Mouse (Mus musculus) MEL (cell line): ENCODE results near the gene Stam. TPM values are rescaled to one million over a fixed set of nuclear protein-coding genes. Genes with fewer than 3 reads are reported as not detected.

Source experiments
- DNase-seq: peaks from one replicate; pipeline ENCODE4 v3.0.0; 2011; ENCODE audit warnings: low read depth, low spot score
- H3K27ac ChIP-seq: 2 replicates; pipeline ENCODE4 v1.5.1; 2012; ENCODE audit warnings: low read depth, mild to moderate bottlenecking, control low read depth, low read length, moderate library complexity; ENCODE audit not compliant: control insufficient read depth
- H3K27me3 ChIP-seq, 2 experiments: fragments of 150-350 bp in 1 of 2; sonication (generic) in 1 of 2; 2 replicates each; pipeline ENCODE4 v1.6.1; 2012; ENCODE audit warnings: low read length in 2 of 2, mild to moderate bottlenecking in 2 of 2, improper control_type of control experiment in 1 of 2, moderate library complexity in 1 of 2; ENCODE audit not compliant: insufficient read depth in 2 of 2, control insufficient read depth in 1 of 2
- H3K36me3 ChIP-seq, 2 experiments: 2 replicates each; pipeline ENCODE4 v1.6.1; 2012 to 2014; ENCODE audit warnings: low read length in 2 of 2, improper control_type of control experiment in 1 of 2, inconsistent platforms in 1 of 2, mild to moderate bottlenecking in 1 of 2; ENCODE audit not compliant: insufficient read depth in 2 of 2, control insufficient read depth in 1 of 2
- H3K4me1 ChIP-seq, 2 experiments: fragments of 150-350 bp in 1 of 2; sonication (generic) in 1 of 2; 2 replicates each; pipeline ENCODE4 v1.6.1; 2012; ENCODE audit warnings: low read length in 2 of 2, improper control_type of control experiment in 1 of 2, mild to moderate bottlenecking in 1 of 2; ENCODE audit not compliant: insufficient read depth in 2 of 2, control insufficient read depth in 1 of 2
- H3K4me3 ChIP-seq, 2 experiments: fragments of 150-350 bp in 1 of 2; sonication (generic) in 1 of 2; 2 replicates each; pipeline ENCODE4 v1.5.1; 2012; ENCODE audit warnings: low read depth in 2 of 2, low read length in 2 of 2, mild to moderate bottlenecking in 2 of 2, moderate library complexity in 2 of 2, control low read depth in 1 of 2, improper control_type of control experiment in 1 of 2; ENCODE audit not compliant: control insufficient read depth in 1 of 2, insufficient read depth in 1 of 2
- H3K79me2 ChIP-seq: 2 replicates; pipeline ENCODE4 v1.6.1; 2012; ENCODE audit warnings: mild to moderate bottlenecking, low read length, moderate library complexity; ENCODE audit not compliant: control insufficient read depth, poor library complexity, insufficient read depth
- H3K9ac ChIP-seq: 2 replicates; pipeline ENCODE4 v1.6.1; 2012; ENCODE audit warnings: low read depth, mild to moderate bottlenecking, control low read depth, low read length, moderate library complexity; ENCODE audit not compliant: control insufficient read depth, poor library complexity, severe bottlenecking
- H3K9me3 ChIP-seq: fragments of 150-350 bp; sonication (generic); replicated peaks from 2 replicates; pipeline ENCODE4 v1.6.1; 2012; ENCODE audit warnings: mild to moderate bottlenecking, low read length, improper control_type of control experiment, moderate library complexity; ENCODE audit not compliant: insufficient read depth
- BHLHE40 ChIP-seq: IDR thresholded peaks from 2 replicates; pipeline ENCODE4 v1.6.1; 2012; ENCODE audit warnings: low read depth, mild to moderate bottlenecking, inconsistent platforms, low read length, improper control_type of control experiment, borderline replicate concordance
- CHD2 ChIP-seq: IDR thresholded peaks from 2 replicates; pipeline ENCODE4 v1.6.1; 2011; ENCODE audit warnings: low read length, improper control_type of control experiment
- CTCF ChIP-seq, 3 experiments: IDR thresholded peaks in 2 of 3; conservative IDR thresholded peaks in 1 of 3; 2 replicates each; pipeline ENCODE4 v1.5.1; 2011 to 2012; ENCODE audit warnings: low read length in 3 of 3, low read depth in 2 of 3, mild to moderate bottlenecking in 2 of 3, improper control_type of control experiment in 1 of 3, inconsistent platforms in 1 of 3, mixed read lengths in 1 of 3, moderate library complexity in 1 of 3; ENCODE audit not compliant: control insufficient read depth in 1 of 3, insufficient read depth in 1 of 3, poor library complexity in 1 of 3, severe bottlenecking in 1 of 3
- E2F4 ChIP-seq: IDR thresholded peaks from 2 replicates; pipeline ENCODE4 v1.6.1; 2011; ENCODE audit warnings: low read depth, low read length, improper control_type of control experiment, borderline replicate concordance
- ELF1 ChIP-seq: IDR thresholded peaks from 2 replicates; pipeline ENCODE4 v1.6.1; 2014; ENCODE audit warnings: low read depth, mild to moderate bottlenecking, inconsistent platforms, low read length, improper control_type of control experiment, moderate library complexity
- GABPA ChIP-seq: IDR thresholded peaks from 2 replicates; pipeline ENCODE4 v1.6.1; 2012; ENCODE audit warnings: low read depth, mild to moderate bottlenecking, inconsistent platforms, low read length, improper control_type of control experiment, moderate library complexity
- GATA1 ChIP-seq: IDR thresholded peaks from 2 replicates; pipeline ENCODE4 v1.6.1; 2011; ENCODE audit warnings: low read depth, low read length, improper control_type of control experiment
- JUND ChIP-seq: IDR thresholded peaks from 2 replicates; pipeline ENCODE4 v1.6.1; 2011; ENCODE audit warnings: low read depth, mild to moderate bottlenecking, improper control_type of control experiment, low read length
- KAT2A ChIP-seq: conservative IDR thresholded peaks from 2 replicates; pipeline ENCODE4 v1.6.1; 2012; ENCODE audit warnings: low read depth, low read length, improper control_type of control experiment, inconsistent platforms
- MAFK ChIP-seq: IDR thresholded peaks from 2 replicates; pipeline ENCODE4 v1.6.1; 2011; ENCODE audit warnings: low read depth, mild to moderate bottlenecking, low read length, improper control_type of control experiment, borderline replicate concordance
- MAZ ChIP-seq: IDR thresholded peaks from 2 replicates; pipeline ENCODE4 v1.6.1; 2012; ENCODE audit warnings: low read depth, mild to moderate bottlenecking, inconsistent platforms, low read length, improper control_type of control experiment
- MEF2A ChIP-seq: IDR thresholded peaks from 2 replicates; pipeline ENCODE4 v1.6.1; 2014; ENCODE audit warnings: low read depth, mild to moderate bottlenecking, inconsistent platforms, low read length, improper control_type of control experiment; ENCODE audit not compliant: poor library complexity, insufficient replicate concordance, severe bottlenecking; ENCODE audit errors: extremely low read depth
- MXI1 ChIP-seq: IDR thresholded peaks from 2 replicates; pipeline ENCODE4 v1.6.1; 2011; ENCODE audit warnings: mild to moderate bottlenecking, low read depth, low read length, improper control_type of control experiment
- MYC ChIP-seq: IDR thresholded peaks from 2 replicates; pipeline ENCODE4 v1.6.1; 2011; ENCODE audit warnings: low read depth, mild to moderate bottlenecking, low read length, improper control_type of control experiment, moderate library complexity
- NELFE ChIP-seq: IDR thresholded peaks from 2 replicates; pipeline ENCODE4 v1.6.1; 2011; ENCODE audit warnings: low read depth, low read length, improper control_type of control experiment
- POLR2AphosphoS2 ChIP-seq: IDR thresholded peaks from 2 replicates; pipeline ENCODE4 v1.6.1; 2011; ENCODE audit warnings: low read length, improper control_type of control experiment
- POLR2AphosphoS5 ChIP-seq: IDR thresholded peaks from 2 replicates; pipeline ENCODE4 v1.6.1; 2012; ENCODE audit warnings: low read depth, borderline replicate concordance, mild to moderate bottlenecking, inconsistent platforms, low read length, moderate library complexity, mixed read lengths
- RAD21 ChIP-seq: IDR thresholded peaks from 2 replicates; pipeline ENCODE4 v1.6.1; 2011; ENCODE audit warnings: mild to moderate bottlenecking, low read depth, low read length, improper control_type of control experiment
- TAL1 ChIP-seq: IDR thresholded peaks from 2 replicates; pipeline ENCODE4 v1.6.1; 2012; ENCODE audit warnings: mild to moderate bottlenecking, inconsistent platforms, low read length, moderate library complexity, mixed read lengths
- TCF12 ChIP-seq: IDR thresholded peaks from 2 replicates; pipeline ENCODE4 v1.6.1; 2014; ENCODE audit warnings: low read depth, mild to moderate bottlenecking, inconsistent platforms, low read length, improper control_type of control experiment, moderate library complexity
- UBTF ChIP-seq: IDR thresholded peaks from 2 replicates; pipeline ENCODE4 v1.6.1; 2012; ENCODE audit warnings: low read depth, mild to moderate bottlenecking, inconsistent platforms, low read length, improper control_type of control experiment, moderate library complexity, borderline replicate concordance; ENCODE audit not compliant: insufficient read depth
- USF2 ChIP-seq, 2 experiments: IDR thresholded peaks; 2 replicates each; pipeline ENCODE4 v1.6.1; 2011 to 2012; ENCODE audit warnings: improper control_type of control experiment in 2 of 2, low read length in 2 of 2, borderline replicate concordance in 1 of 2, inconsistent platforms in 1 of 2, low read depth in 1 of 2, mild to moderate bottlenecking in 1 of 2; ENCODE audit not compliant: insufficient read depth in 1 of 2
- ZC3H11A ChIP-seq: IDR thresholded peaks from 2 replicates; pipeline ENCODE4 v1.6.1; 2012; ENCODE audit warnings: low read depth, mild to moderate bottlenecking, inconsistent platforms, low read length, improper control_type of control experiment
- ZKSCAN1 ChIP-seq: IDR thresholded peaks from 2 replicates; pipeline ENCODE4 v1.6.1; 2012; ENCODE audit warnings: low read depth, mild to moderate bottlenecking, inconsistent platforms, low read length, improper control_type of control experiment, moderate library complexity
- ZMIZ1 ChIP-seq: IDR thresholded peaks from 2 replicates; pipeline ENCODE4 v1.6.1; 2012; ENCODE audit warnings: low read depth, mild to moderate bottlenecking, inconsistent platforms, low read length, improper control_type of control experiment, moderate library complexity
- polyA plus RNA-seq, 2 experiments: library from polyadenylated mRNA; stranded (reverse) in 1 of 2; unstranded in 1 of 2; fragments of >175 nt in 1 of 2; fragments of >200 nt in 1 of 2; gene quantifications; 2 replicates each; pipeline versions ENCODE4 v1.2.1 to v1.2.4; 2012; ENCODE audit warnings: low replicate concordance in 2 of 2, low read depth in 1 of 2; ENCODE audit not compliant: insufficient read length in 2 of 2, insufficient read depth in 1 of 2, missing spikeins in 1 of 2
- total RNA-seq: library from RNA; depleted of rRNA; stranded (reverse); fragments of 300-350 nt; gene quantifications from 2 replicates; pipeline ENCODE4 v1.2.3, GENCODE M21; 2012

The Stam gene
- total and polyA plus RNA-seq, 3 experiments: 24.5 to 466 (median 29.6) TPM

DNA sequence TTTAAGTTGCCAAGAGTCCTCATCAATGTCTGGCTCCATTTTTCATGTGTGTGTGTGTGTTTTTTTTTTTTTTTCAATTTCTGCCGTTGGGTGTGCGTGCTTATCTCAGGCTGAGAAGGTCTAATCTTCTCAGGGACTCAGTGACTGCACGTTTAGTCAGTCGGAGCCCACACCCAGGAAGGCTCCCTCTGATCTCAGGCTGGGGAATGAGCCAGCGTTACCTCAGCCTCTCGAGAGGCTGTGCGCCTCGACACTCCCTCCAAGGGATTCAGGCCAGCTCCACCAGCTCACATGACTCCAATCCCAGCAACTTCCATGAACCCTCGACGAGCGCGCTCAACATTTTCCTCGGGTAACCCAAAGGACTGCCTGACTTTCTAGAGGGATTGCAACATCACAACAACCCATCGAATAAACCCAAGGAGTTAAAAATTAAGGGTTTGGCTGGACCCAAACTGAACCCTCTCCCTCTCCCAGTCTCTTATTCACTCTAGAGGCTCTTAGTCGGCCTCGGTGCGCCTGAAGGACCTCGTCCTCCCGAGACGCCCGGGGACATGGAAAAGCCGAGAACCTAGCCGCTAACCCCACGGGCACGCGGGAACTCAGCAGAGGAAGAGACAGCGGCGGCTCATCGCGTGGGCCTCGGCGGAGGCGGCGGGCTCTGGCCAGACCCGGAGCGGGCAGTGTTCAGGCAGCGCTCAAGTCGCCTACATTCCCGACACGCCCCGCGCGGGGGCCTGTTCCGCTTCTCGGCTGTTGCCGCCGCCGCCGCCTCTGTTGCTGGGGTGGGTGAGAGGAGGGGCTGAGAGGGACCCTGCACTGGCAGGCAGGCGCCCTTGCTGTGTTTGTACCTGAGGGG, at the start of gene Stam (continued):
- TF ChIP-seq MEF2A (no peak), CTCF (IDR thresholded peaks at IDR 0.05 in 2 of 3, conservative IDR thresholded peaks at IDR 0.05 in 1 of 3; ENCODE audit: control insufficient read depth in 1 of 3, insufficient read depth in 1 of 3, low read depth in 2 of 3, low read length in 3 of 3, poor library complexity in 1 of 3, severe bottlenecking in 1 of 3) (no peak), POLR2AphosphoS5 (no peak; the same call in 1 of the 2 replicates), NELFE (peak; percentile 87), KAT2A (no peak; the same call in 1 of the 2 replicates)

DNA sequence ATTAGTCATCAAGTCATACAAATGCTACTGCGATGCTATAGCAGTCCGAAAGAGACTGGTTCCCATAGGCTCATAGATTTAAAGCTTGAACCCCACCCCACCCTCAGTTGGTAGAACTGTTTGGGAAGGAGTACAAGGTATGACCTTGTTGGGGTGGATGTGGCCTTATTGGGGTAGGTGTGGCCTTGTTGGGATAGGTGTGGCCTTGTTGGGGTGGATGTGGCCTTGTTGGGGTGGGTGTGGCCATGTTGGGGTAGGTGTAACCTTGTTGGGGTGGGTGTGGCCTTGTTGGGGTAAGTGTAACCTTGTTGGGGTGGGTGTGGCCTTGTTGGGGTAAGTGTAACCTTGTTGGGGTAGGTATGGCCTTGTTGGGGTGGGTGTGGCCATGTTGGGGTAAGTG, 32.6 kb upstream of the Stam start:
- no peaks in the 10 kb centered on the region; a peak in 1 of 4 replicates for H3K27me3 ChIP-seq
- no peak overlapping the region for H3K4me3 ChIP-seq
- no peaks in the 10 kb centered on the region for H3K36me3 ChIP-seq
- no peaks in the 10 kb centered on the region for H3K4me1 ChIP-seq
- no peaks in the 10 kb centered on the region for H3K9me3 ChIP-seq
- DNase-seq: no peak
- no peak overlapping the region for H3K9ac ChIP-seq
- no peak overlapping the region for H3K27ac ChIP-seq
- TF ChIP-seq BHLHE40 (no peak), USF2 (IDR thresholded peaks at IDR 0.05; ENCODE audit: borderline replicate concordance in 1 of 2, insufficient read depth in 1 of 2, low read depth in 1 of 2, low read length in 2 of 2) (no peak), MAZ (no peak), JUND (no peak), MEF2A (no peak), ZC3H11A (no peak), ZKSCAN1 (no peak), CHD2 (no peak), GABPA (no peak), POLR2AphosphoS2 (no peak), CTCF (IDR thresholded peaks at IDR 0.05 in 2 of 3, conservative IDR thresholded peaks at IDR 0.05 in 1 of 3; ENCODE audit: control insufficient read depth in 1 of 3, insufficient read depth in 1 of 3, low read depth in 2 of 3, low read length in 3 of 3, poor library complexity in 1 of 3, severe bottlenecking in 1 of 3) (no peak), ELF1 (no peak), KAT2A (no peak), MYC (no peak)
- TF ChIP-seq, all 39 proteins: peak for 0
- no peaks in the 10 kb centered on the region for H3K79me2 ChIP-seq

DNA sequence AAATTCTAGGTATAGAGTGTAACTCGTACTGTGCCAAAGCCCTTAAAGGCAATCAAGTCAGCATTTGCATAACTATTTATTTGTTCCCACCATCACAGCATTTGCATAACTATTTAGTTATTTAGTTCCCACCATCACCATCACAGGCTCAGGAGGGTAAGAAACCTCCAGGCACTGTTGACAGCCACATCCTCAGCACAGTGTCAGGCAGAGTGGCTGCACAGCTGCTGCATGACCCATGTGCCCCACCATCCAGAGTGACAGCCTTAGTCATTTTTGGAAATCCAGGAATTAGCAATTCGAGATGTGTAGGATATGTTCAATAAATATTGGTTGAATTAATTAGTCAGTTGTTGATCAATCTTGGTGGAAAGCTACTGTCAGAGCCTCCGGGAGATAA, 30.9 kb upstream of the Stam start:
- no peaks in the 10 kb centered on the region for H3K36me3 ChIP-seq
- H3K79me2 ChIP-seq: no peaks in the 10 kb centered on the region
- TF ChIP-seq TCF12 (no peak), ZMIZ1 (no peak), UBTF (no peak), CTCF (IDR thresholded peaks at IDR 0.05 in 2 of 3, conservative IDR thresholded peaks at IDR 0.05 in 1 of 3; ENCODE audit: control insufficient read depth in 1 of 3, insufficient read depth in 1 of 3, low read depth in 2 of 3, low read length in 3 of 3, poor library complexity in 1 of 3, severe bottlenecking in 1 of 3) (no peak), ZKSCAN1 (no peak), GABPA (no peak), MXI1 (no peak), JUND (no peak), GATA1 (no peak), TAL1 (no peak), ZC3H11A (no peak), BHLHE40 (no peak), RAD21 (no peak), MAFK (no peak), USF2 (IDR thresholded peaks at IDR 0.05; ENCODE audit: borderline replicate concordance in 1 of 2, insufficient read depth in 1 of 2, low read depth in 1 of 2, low read length in 2 of 2) (no peak), E2F4 (no peak)

More for the DNA sequence above, 30.9 kb upstream of the Stam start:
- Histone ChIP-seq H3K27ac (no peak overlapping the region), H3K9me3 (no peaks in the 10 kb centered on the region), H3K27me3 (no peaks in the 10 kb centered on the region; a peak in 1 of 4 replicates), H3K9ac (no peak overlapping the region), H3K4me3 (no peak overlapping the region), H3K4me1 (no peaks in the 10 kb centered on the region)
- DNase-seq: no peak
